Mouse (Mus musculus): ENCODE results near the gene Atg4d.

GRCm38 (mm10) chr9:21261831-21262230 lies 3.3 kb upstream of the Atg4d start:
- TF ChIP-seq CTCF (IDR thresholded peaks at IDR 0.05; ENCODE audit: extremely low read depth, insufficient read depth, low read length) = no peak
- TF ChIP-seq POLR2A (IDR thresholded peaks at IDR 0.05; ENCODE audit: extremely low read depth, insufficient read depth, low read length) = no peak
